Mouse (Mus musculus): ENCODE measurements at regions not wholly inside any gene's neighbourhood (a gene's known extent, or its start where the extent isn't known, plus 50 kb on each side); places are given as distances from the start of the nearest gene placed in this dataset.

GRCm38 (mm10) chr13:47335996-47336684 is 213.7 kb downstream of the Rnf144b start:
- no peaks in the 10 kb centered on the region for H3K27me3 ChIP-seq (ENCODE audit: control insufficient read depth, insufficient read depth, low read length)
- no peaks in the 10 kb centered on the region for H3K4me1 ChIP-seq (ENCODE audit: control insufficient read depth, insufficient read depth, insufficient read length, low read length)
- H3K27ac ChIP-seq (ENCODE audit: insufficient read depth, low read depth, low read length), result no peak overlapping the region
- H3K36me3 ChIP-seq (ENCODE audit: control insufficient read depth, insufficient read depth, low read length), result no peaks in the 10 kb centered on the region
- no peak overlapping the region for H3K4me3 ChIP-seq (ENCODE audit: low read depth, low read length)
- 61% methylated on average over 16 of the region's 16 CpGs for WGBS
- TF ChIP-seq POLR2A (IDR thresholded peaks at IDR 0.05; ENCODE audit: low read depth, low read length) (no peak), CTCF (IDR thresholded peaks at IDR 0.05; ENCODE audit: extremely low read depth, insufficient read length, insufficient replicate concordance, low read depth, low read length) (no peak)

- Histone ChIP-seq H3K4me1 (ENCODE audit: control insufficient read depth, insufficient read depth, insufficient read length, low read length) (no peaks in the 10 kb centered on the region), H3K27ac (ENCODE audit: insufficient read depth, low read depth, low read length) (no peak overlapping the region), H3K36me3 (ENCODE audit: control insufficient read depth, insufficient read depth, low read length) (no peaks in the 10 kb centered on the region), H3K27me3 (ENCODE audit: control insufficient read depth, insufficient read depth, low read length) (no peaks in the 10 kb centered on the region), H3K4me3 (ENCODE audit: low read depth, low read length) (no peak overlapping the region)
- 81% methylated on average over 15 of the region's 15 CpGs for WGBS
- TF ChIP-seq POLR2A (IDR thresholded peaks at IDR 0.05; ENCODE audit: low read depth, low read length), result no peak
- no peak for TF ChIP-seq CTCF (IDR thresholded peaks at IDR 0.05; ENCODE audit: extremely low read depth, insufficient read length, insufficient replicate concordance, low read depth, low read length)
Observed at GRCm38 (mm10) chr13:47336865-47337441, 214.5 kb downstream of the Rnf144b start.

GRCm38 (mm10) chr13:47339411-47339810 is 217.0 kb downstream of the Rnf144b start:
- WGBS, result 80% methylated on average over 5 of the region's 5 CpGs
- TF ChIP-seq POLR2A (IDR thresholded peaks at IDR 0.05; ENCODE audit: low read depth, low read length) (no peak), CTCF (IDR thresholded peaks at IDR 0.05; ENCODE audit: extremely low read depth, insufficient read length, insufficient replicate concordance, low read depth, low read length) (no peak)
- Histone ChIP-seq H3K36me3 (ENCODE audit: control insufficient read depth, insufficient read depth, low read length) (no peaks in the 10 kb centered on the region), H3K27me3 (ENCODE audit: control insufficient read depth, insufficient read depth, low read length) (no peaks in the 10 kb centered on the region), H3K27ac (ENCODE audit: insufficient read depth, low read depth, low read length) (no peak overlapping the region), H3K4me1 (ENCODE audit: control insufficient read depth, insufficient read depth, insufficient read length, low read length) (no peaks in the 10 kb centered on the region), H3K4me3 (ENCODE audit: low read depth, low read length) (no peak overlapping the region)

- TF ChIP-seq CTCF (IDR thresholded peaks at IDR 0.05; ENCODE audit: extremely low read depth, insufficient read length, insufficient replicate concordance, low read depth, low read length), result no peak
- no peak for TF ChIP-seq POLR2A (IDR thresholded peaks at IDR 0.05; ENCODE audit: low read depth, low read length)
- WGBS, result 80% methylated on average over 1 of the region's 1 CpGs
Observed at GRCm38 (mm10) chr13:47342361-47342760, 219.9 kb downstream of the Rnf144b start.

GRCm38 (mm10) chr13:47345576-47345975 is 223.1 kb downstream of the Rnf144b start:
- Histone ChIP-seq H3K27ac (ENCODE audit: insufficient read depth, low read depth, low read length) (no peak overlapping the region), H3K27me3 (ENCODE audit: control insufficient read depth, insufficient read depth, low read length) (no peaks in the 10 kb centered on the region), H3K4me3 (ENCODE audit: low read depth, low read length) (no peak overlapping the region), H3K36me3 (ENCODE audit: control insufficient read depth, insufficient read depth, low read length) (no peaks in the 10 kb centered on the region), H3K4me1 (ENCODE audit: control insufficient read depth, insufficient read depth, insufficient read length, low read length) (no peaks in the 10 kb centered on the region)
- WGBS, result 37% methylated on average over 9 of the region's 9 CpGs
- TF ChIP-seq POLR2A (IDR thresholded peaks at IDR 0.05; ENCODE audit: low read depth, low read length), result no peak
- TF ChIP-seq CTCF (IDR thresholded peaks at IDR 0.05; ENCODE audit: extremely low read depth, insufficient read length, insufficient replicate concordance, low read depth, low read length), result no peak

More at GRCm38 (mm10) chr13:47342361-47342760, 219.9 kb downstream of the Rnf144b start:
- Histone ChIP-seq H3K27ac (ENCODE audit: insufficient read depth, low read depth, low read length) (no peak overlapping the region), H3K36me3 (ENCODE audit: control insufficient read depth, insufficient read depth, low read length) (no peaks in the 10 kb centered on the region), H3K4me1 (ENCODE audit: control insufficient read depth, insufficient read depth, insufficient read length, low read length) (no peaks in the 10 kb centered on the region), H3K4me3 (ENCODE audit: low read depth, low read length) (no peak overlapping the region), H3K27me3 (ENCODE audit: control insufficient read depth, insufficient read depth, low read length) (no peaks in the 10 kb centered on the region)

- Histone ChIP-seq H3K27ac (ENCODE audit: insufficient read depth, low read depth, low read length) (no peak overlapping the region), H3K27me3 (ENCODE audit: control insufficient read depth, insufficient read depth, low read length) (no peaks in the 10 kb centered on the region), H3K4me1 (ENCODE audit: control insufficient read depth, insufficient read depth, insufficient read length, low read length) (no peaks in the 10 kb centered on the region), H3K4me3 (ENCODE audit: low read depth, low read length) (no peak overlapping the region), H3K36me3 (ENCODE audit: control insufficient read depth, insufficient read depth, low read length) (no peaks in the 10 kb centered on the region)
- TF ChIP-seq CTCF (IDR thresholded peaks at IDR 0.05; ENCODE audit: extremely low read depth, insufficient read length, insufficient replicate concordance, low read depth, low read length), result no peak
- TF ChIP-seq POLR2A (IDR thresholded peaks at IDR 0.05; ENCODE audit: low read depth, low read length), result no peak
- WGBS, result 36% methylated on average over 6 of the region's 6 CpGs
Observed at GRCm38 (mm10) chr13:47347835-47348234, 225.4 kb downstream of the Rnf144b start.

GRCm38 (mm10) chr13:47348517-47349145 is 226.2 kb downstream of the Rnf144b start:
- H3K36me3 ChIP-seq (ENCODE audit: control insufficient read depth, insufficient read depth, low read length), result no peaks in the 10 kb centered on the region
- 41% methylated on average over 17 of the region's 17 CpGs for WGBS
- no peak for TF ChIP-seq POLR2A (IDR thresholded peaks at IDR 0.05; ENCODE audit: low read depth, low read length)
- peak; percentile 63; the same call in 1 of the 2 replicates for TF ChIP-seq CTCF (IDR thresholded peaks at IDR 0.05; ENCODE audit: extremely low read depth, insufficient read length, insufficient replicate concordance, low read depth, low read length)

More at GRCm38 (mm10) chr13:47348517-47349145, 226.2 kb downstream of the Rnf144b start:
- no peaks in the 10 kb centered on the region for H3K27me3 ChIP-seq (ENCODE audit: control insufficient read depth, insufficient read depth, low read length)
- no peak overlapping the region for H3K4me3 ChIP-seq (ENCODE audit: low read depth, low read length)
- H3K4me1 ChIP-seq (ENCODE audit: control insufficient read depth, insufficient read depth, insufficient read length, low read length), result no peaks in the 10 kb centered on the region
- no peak overlapping the region for H3K27ac ChIP-seq (ENCODE audit: insufficient read depth, low read depth, low read length)

Data from small intestine, adult 2 months (tissue).